Mouse (Mus musculus) right cerebral cortex, postnatal 4 days (tissue): ENCODE measurements around the gene Gm17657.
"Not testable (repeated sequence)": the region's sequence is repeated elsewhere in the genome, so short reads cannot be mapped to it uniquely, and the experiment has no call there.

Experiments
- DNase-seq: peaks from one replicate; pipeline ENCODE4 v3.0.0-alpha.2; 2022

Gene Gm17657

GRCm38 (mm10) chr17:29500802-29501469 is 48.5 kb downstream of the Gm17657 start:
- DNase-seq: no peak

- DNase-seq: no peak
Observed at GRCm38 (mm10) chr17:29500243-29500740, 49.1 kb downstream of the Gm17657 start.

DNA sequence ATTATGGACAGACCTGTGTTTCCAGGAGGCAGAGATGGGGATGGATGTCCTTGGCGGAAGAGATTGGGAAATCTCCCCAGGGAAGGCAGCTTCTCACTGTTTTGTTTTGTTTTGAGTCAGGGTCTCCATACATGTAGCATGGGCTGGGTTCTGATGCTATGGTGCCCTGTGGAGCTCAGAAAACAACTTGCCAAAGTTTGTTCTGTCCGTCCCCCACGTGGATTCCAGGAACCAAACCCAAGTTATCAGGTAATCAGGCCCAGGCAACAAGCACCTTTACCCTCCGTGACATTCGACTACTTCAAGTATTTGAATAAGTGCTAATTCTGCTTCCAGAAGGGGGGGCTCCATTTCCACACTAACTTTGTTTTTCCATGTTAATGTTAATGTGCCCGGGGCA is 49.9 kb downstream of the Gm17657 start:
- DNase-seq: no peak

GRCm38 (mm10) chr17:29498952-29499351 is 50.5 kb downstream of the Gm17657 start:
- not testable (repeated sequence) for DNase-seq

DNA sequence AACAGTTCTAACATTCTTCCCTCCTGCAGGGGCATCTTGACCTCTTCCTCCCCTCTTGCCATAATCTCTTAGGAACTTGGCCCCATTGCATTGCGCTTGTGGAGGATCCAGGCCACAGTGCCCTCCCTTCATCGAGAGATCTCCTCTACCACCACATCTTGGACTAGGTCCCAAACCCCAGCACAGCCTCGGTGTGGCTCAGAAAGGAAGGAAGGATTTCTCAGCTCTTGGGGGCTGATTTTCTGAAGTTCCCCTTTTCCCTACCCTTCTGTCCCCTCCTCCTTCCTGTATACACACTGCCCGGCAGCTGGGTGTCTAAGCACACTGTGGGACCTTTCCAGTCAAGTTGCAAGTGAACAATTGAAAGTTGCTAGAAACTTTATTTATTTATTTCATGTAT is 51.4 kb downstream of the Gm17657 start:
- no peak for DNase-seq

DNA sequence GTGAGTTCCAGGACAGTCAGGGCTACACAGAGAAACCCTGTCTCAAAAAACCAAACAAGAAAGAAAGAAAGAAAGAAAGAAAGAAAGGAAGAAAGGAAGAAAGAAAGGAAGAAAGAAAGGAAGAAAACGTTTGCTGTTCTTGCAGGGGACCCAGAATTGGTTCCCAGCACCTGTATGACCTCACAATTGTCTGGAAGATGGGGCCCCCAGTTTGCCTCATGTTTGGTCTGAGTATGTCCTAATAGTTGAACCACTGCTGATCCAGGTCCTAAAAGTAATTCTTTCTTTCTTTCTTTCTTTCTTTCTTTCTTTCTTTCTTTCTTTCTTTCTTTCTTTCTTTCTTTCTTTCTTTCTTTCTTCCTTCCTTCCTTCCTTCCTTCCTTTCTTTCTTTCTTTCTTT is 52.0 kb downstream of the Gm17657 start:
- DNase-seq: not testable (repeated sequence)

DNA sequence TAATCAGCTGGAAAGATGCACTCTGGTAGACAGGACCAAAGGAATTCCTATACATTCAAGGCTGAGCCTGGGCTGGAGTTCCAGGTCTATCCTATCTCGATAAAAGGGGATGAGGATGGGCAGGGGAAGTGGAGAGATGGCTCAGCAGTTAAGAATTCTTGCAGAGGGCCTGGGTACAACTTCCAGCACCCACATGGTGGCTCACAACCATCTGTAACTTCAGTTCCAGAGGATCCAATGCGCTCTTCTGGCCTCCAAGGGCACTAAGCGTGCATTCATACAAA is 52.4 kb downstream of the Gm17657 start:
- no peak for DNase-seq

- no peak for DNase-seq
Observed at GRCm38 (mm10) chr17:29496211-29497070, 53.0 kb downstream of the Gm17657 start.

GRCm38 (mm10) chr17:29494732-29495076 is 54.7 kb downstream of the Gm17657 start:
- DNase-seq: no peak

DNA sequence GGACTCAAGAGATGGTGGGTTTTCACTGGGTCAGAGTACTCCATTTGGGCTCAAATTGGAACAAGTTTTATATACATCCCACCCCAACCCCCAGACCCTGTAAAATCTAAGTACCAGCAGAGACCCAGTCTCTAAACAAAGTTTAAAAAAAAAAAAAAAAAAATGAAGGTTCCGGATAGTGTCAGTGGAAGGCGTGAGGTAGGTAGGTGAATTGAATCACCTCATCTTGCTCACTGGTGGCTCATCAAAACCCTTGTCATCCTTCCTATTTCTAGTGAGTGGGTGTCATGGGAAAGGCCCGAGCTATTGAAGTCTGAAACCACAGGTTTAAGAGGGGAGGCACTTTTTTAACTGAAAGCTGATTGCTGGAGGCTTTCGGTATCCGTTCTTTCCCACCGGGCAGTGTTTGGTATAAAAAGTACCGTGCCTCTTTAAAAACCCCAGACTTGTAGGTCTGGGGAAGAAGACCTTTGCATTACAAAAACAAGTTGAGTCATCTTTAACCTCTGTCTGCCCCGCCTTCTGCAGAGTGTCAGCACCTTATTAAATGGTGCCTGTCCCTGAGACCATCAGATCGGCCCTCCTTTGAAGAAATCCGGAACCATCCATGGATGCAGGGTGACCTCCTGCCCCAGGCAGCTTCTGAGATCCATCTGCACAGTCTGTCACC is 55.2 kb downstream of the Gm17657 start:
- DNase-seq: no peak

DNA sequence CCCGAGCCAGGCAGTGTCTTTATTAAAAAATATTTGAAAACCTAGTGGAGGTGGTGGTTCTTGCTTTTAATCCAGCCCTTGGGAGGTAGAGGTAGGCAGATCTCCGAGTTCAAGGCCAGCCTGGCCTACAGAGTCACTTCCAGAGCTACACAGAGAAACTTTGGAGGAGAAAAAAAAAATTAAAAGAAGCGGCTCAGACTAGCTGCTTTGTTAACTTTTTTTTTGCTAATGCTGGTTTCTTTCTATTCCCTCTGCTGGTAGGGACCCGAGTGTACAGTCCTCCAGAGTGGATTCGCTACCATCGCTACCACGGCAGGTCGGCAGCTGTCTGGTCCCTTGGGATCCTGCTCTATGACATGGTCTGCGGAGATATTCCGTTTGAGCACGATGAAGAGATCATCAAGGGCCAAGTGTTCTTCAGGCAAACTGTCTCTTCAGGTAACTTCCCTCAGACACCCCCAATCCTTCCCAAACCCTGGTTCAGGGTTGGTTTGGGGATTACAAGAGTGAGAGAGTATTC is 55.9 kb downstream of the Gm17657 start:
- DNase-seq: no peak

GRCm38 (mm10) chr17:29492269-29493191 is 56.9 kb downstream of the Gm17657 start:
- DNase-seq: peak; percentile 36

DNA sequence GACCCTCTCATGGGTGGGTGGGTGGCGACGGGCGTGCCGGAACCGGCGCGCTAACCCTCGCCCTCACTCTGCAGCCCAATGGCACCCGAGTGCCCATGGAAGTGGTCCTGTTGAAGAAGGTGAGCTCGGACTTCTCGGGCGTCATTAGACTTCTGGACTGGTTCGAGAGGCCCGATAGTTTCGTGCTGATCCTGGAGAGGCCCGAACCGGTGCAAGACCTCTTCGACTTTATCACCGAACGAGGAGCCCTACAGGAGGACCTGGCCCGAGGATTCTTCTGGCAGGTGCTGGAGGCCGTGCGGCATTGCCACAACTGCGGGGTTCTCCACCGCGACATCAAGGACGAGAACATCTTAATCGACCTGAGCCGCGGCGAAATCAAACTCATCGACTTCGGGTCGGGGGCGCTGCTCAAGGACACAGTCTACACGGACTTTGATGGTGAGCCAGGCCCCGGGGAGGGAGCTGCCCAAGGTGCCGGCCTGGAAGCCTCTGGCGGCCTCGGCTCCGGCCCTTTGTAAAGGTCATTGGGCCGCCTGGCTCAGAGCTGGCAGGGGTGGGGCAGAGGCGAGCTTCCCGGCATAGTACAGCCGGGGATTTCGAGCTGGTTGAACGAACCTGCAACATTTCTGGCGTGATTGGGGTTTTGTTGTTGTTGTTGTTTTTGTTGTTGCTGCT is 57.7 kb downstream of the Gm17657 start:
- peak; percentile 31 for DNase-seq

GRCm38 (mm10) chr17:29490713-29491581 is 58.5 kb downstream of the Gm17657 start, which contains the start of gene Pim1:
Gene Pim1, plus strand, starts transcription at chr17:29490753.
- peak; percentile 59 for DNase-seq

DNA sequence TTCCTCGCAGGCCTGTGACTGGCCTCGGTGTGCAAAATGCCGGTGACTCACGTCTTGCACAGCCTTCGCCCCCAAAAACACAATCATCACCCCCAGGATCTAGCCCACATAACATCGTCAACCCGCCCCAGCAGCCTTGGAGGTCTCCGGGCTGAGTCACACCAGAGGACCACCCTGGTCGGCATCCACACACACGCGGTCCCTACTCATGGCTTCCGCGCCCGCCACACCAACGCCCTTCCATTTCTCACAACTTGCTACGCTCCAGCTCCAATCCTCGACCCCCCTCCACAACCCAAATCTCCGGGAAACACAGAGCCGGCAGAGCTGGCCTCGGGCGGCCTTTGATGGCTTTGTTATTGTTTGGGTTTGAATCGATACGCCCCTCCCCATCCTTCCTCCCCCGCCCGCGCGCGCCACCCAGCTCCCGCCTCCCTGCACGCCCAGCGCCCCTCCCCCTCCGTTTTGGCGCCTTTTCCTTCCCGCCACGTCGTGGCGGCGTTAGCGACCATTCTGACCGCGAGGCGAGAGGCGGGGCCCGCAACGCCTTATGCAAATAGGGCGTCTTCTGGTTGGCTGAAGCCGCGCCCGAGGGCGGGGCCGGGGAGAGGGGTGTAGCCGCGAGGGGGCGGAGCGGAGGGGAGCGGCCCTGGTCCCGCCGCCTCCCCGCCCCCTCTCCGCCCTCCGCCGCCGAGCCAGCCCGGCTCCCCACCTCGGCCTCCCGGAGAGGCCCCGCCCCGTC is 59.3 kb downstream of the Gm17657 start:
- peak; percentile 100 for DNase-seq

- DNase-seq: peak; percentile 48
Observed at GRCm38 (mm10) chr17:29488978-29489970, 60.2 kb downstream of the Gm17657 start.

GRCm38 (mm10) chr17:29488257-29488977 is 61.0 kb downstream of the Gm17657 start:
- no peak for DNase-seq
